Mouse (Mus musculus) stomach, embryonic 15.5 days (tissue): Measurements from ENCODE around the gene Tmf1. TPM values are rescaled to one million over a fixed set of nuclear protein-coding genes. Genes with fewer than 3 reads are reported as not detected.
A peak's percentile ranks its signal among the peaks of the same experiment; 100 is the strongest.

Experiments used
- ATAC-seq: fragments of 200-750 bp; cut with Nextera tagmentation; 2 replicates; pipeline ENCODE4 v1.8.0; 2017; ENCODE audit warnings: low read depth, moderate number of reproducible peaks, moderate TSS enrichment; ENCODE audit not compliant: insufficient read depth, low FRiP score
- H3K27ac ChIP-seq: fragments of 300-500 bp; sonication (generic); 2 replicates; pipeline ENCODE4 v1.5.1; 2015; ENCODE audit warnings: mild to moderate bottlenecking, inconsistent platforms
- H3K27me3 ChIP-seq: fragments of 300-500 bp; sonication (generic); replicated peaks from 2 replicates; pipeline ENCODE4 v1.6.1; 2015; ENCODE audit warnings: inconsistent platforms
- H3K36me3 ChIP-seq: fragments of 300-500 bp; sonication (generic); 2 replicates; pipeline ENCODE4 v1.6.1; 2015; ENCODE audit warnings: inconsistent platforms
- H3K4me1 ChIP-seq: fragments of 300-500 bp; sonication (generic); 2 replicates; pipeline ENCODE4 v1.6.1; 2015; ENCODE audit warnings: inconsistent platforms
- H3K4me2 ChIP-seq: fragments of 300-500 bp; sonication (generic); 2 replicates; pipeline ENCODE4 v1.6.1; 2015; ENCODE audit warnings: mild to moderate bottlenecking, inconsistent platforms
- H3K4me3 ChIP-seq: fragments of 300-500 bp; sonication (generic); replicated peaks from 2 replicates; pipeline ENCODE4 v1.5.1; 2015; ENCODE audit warnings: inconsistent platforms
- H3K9ac ChIP-seq: fragments of 300-500 bp; sonication (generic); 2 replicates; pipeline ENCODE4 v1.6.1; 2015; ENCODE audit warnings: inconsistent platforms
- H3K9me3 ChIP-seq: fragments of 300-500 bp; sonication (generic); 2 replicates; pipeline ENCODE4 v1.6.1; 2016; ENCODE audit warnings: inconsistent platforms
- WGBS: fragments of 180-500 bp; shearing (Covaris S2); methylation state at CpG from one replicate; pipeline ENCODE4 v1.1.7; 2015; 5-methylcytosine and 5-hydroxymethylcytosine counted together
- polyA plus RNA-seq: library from polyadenylated mRNA; unstranded; fragments of >200 nt; fragmentation: Nextera tagmentation; extraction: Ambion mirVana; gene quantifications from 2 replicates; pipeline ENCODE4 v1.2.1, GENCODE M21; 2015

Tmf1 gene
- polyA plus RNA-seq, 1 experiment from 2014 or later, result 36.1 TPM

GRCm38 (mm10) chr6:97131808-97132207 is 47.1 kb downstream of the Tmf1 start:
- WGBS, result 47% methylated on average over 4 of the region's 4 CpGs
- Histone ChIP-seq H3K27ac (no peak overlapping the region), H3K4me1 (no peaks in the 10 kb centered on the region), H3K4me3 (no peak overlapping the region), H3K27me3 (no peaks in the 10 kb centered on the region), H3K9me3 (no peaks in the 10 kb centered on the region), H3K36me3 (0 out of 2 replicates have a peak, but pooled peaks cover 3% of the 10 kb centered on the region), H3K9ac (no peak overlapping the region), H3K4me2 (no peak overlapping the region)
- no peak for ATAC-seq

- H3K27ac ChIP-seq, result no peak overlapping the region
- H3K9ac ChIP-seq, result no peak overlapping the region
- H3K36me3 ChIP-seq, result 0 out of 2 replicates have a peak, but pooled peaks cover 3% of the 10 kb centered on the region
- H3K4me2 ChIP-seq, result no peak overlapping the region
- H3K9me3 ChIP-seq, result no peaks in the 10 kb centered on the region
- 71% methylated on average over 5 of the region's 5 CpGs for WGBS
- no peaks in the 10 kb centered on the region for H3K4me1 ChIP-seq
- H3K4me3 ChIP-seq, result no peak overlapping the region
- H3K27me3 ChIP-seq, result no peaks in the 10 kb centered on the region
- ATAC-seq, result no peak
Measured at GRCm38 (mm10) chr6:97130979-97131378, 47.9 kb downstream of the Tmf1 start.

- Histone ChIP-seq H3K27ac (no peak overlapping the region), H3K9ac (no peak overlapping the region), H3K4me3 (no peak overlapping the region), H3K27me3 (no peaks in the 10 kb centered on the region), H3K4me1 (no peaks in the 10 kb centered on the region), H3K36me3 (no peaks in the 10 kb centered on the region), H3K9me3 (no peaks in the 10 kb centered on the region), H3K4me2 (no peak overlapping the region)
- 50% methylated on average over 10 of the region's 10 CpGs for WGBS
- ATAC-seq, result no peak
Measured at GRCm38 (mm10) chr6:97124336-97125010, 54.4 kb downstream of the Tmf1 start.

- H3K9ac ChIP-seq, result no peak overlapping the region
- no peak overlapping the region for H3K27ac ChIP-seq
- H3K4me2 ChIP-seq, result no peak overlapping the region
- no peaks in the 10 kb centered on the region; the same call in 1 of the 2 replicates for H3K36me3 ChIP-seq
- WGBS, result 67% methylated on average over 4 of the region's 4 CpGs
- no peak for ATAC-seq
- no peak overlapping the region for H3K4me3 ChIP-seq
- no peaks in the 10 kb centered on the region for H3K4me1 ChIP-seq
- H3K9me3 ChIP-seq, result no peaks in the 10 kb centered on the region
- no peaks in the 10 kb centered on the region for H3K27me3 ChIP-seq
Measured at GRCm38 (mm10) chr6:97120922-97121321, 58.0 kb downstream of the Tmf1 start.

- no peak for ATAC-seq
- Histone ChIP-seq H3K27me3 (no peaks in the 10 kb centered on the region), H3K27ac (no peak overlapping the region), H3K4me2 (no peak overlapping the region), H3K4me1 (no peaks in the 10 kb centered on the region), H3K36me3 (peaks cover 4% of the 10 kb centered on the region; the same call in 1 of the 2 replicates), H3K4me3 (no peak overlapping the region), H3K9me3 (no peaks in the 10 kb centered on the region), H3K9ac (no peak overlapping the region)
- 86% methylated on average over 3 of the region's 3 CpGs for WGBS
Measured at GRCm38 (mm10) chr6:97118327-97118726, 60.6 kb downstream of the Tmf1 start.

- WGBS, result 79% methylated on average over 5 of the region's 5 CpGs
- no peak overlapping the region for H3K4me2 ChIP-seq
- no peak overlapping the region for H3K4me3 ChIP-seq
- no peaks in the 10 kb centered on the region for H3K9me3 ChIP-seq
- H3K27ac ChIP-seq, result no peak overlapping the region
- H3K27me3 ChIP-seq, result no peaks in the 10 kb centered on the region
- no peaks in the 10 kb centered on the region for H3K4me1 ChIP-seq
- H3K36me3 ChIP-seq, result peaks cover 4% of the 10 kb centered on the region; the same call in 1 of the 2 replicates
- H3K9ac ChIP-seq, result no peak overlapping the region
- ATAC-seq, result no peak
Measured at GRCm38 (mm10) chr6:97116896-97117295, 62.0 kb downstream of the Tmf1 start.

- Histone ChIP-seq H3K4me1 (no peaks in the 10 kb centered on the region), H3K36me3 (peaks cover 4% of the 10 kb centered on the region; the same call in 1 of the 2 replicates), H3K4me3 (no peak overlapping the region), H3K27me3 (no peaks in the 10 kb centered on the region), H3K27ac (no peak overlapping the region), H3K4me2 (no peak overlapping the region), H3K9me3 (no peaks in the 10 kb centered on the region), H3K9ac (no peak overlapping the region)
- WGBS, result 62% methylated on average over 3 of the region's 3 CpGs
- ATAC-seq, result no peak
Measured at GRCm38 (mm10) chr6:97114821-97115220, 64.1 kb downstream of the Tmf1 start.

GRCm38 (mm10) chr6:97112177-97112576 is 66.7 kb downstream of the Tmf1 start:
- Histone ChIP-seq H3K27me3 (no peaks in the 10 kb centered on the region), H3K9ac (no peak overlapping the region), H3K4me2 (no peak overlapping the region), H3K36me3 (peaks cover 4% of the 10 kb centered on the region; the same call in 1 of the 2 replicates), H3K4me3 (no peak overlapping the region), H3K27ac (no peak overlapping the region), H3K9me3 (no peaks in the 10 kb centered on the region), H3K4me1 (no peaks in the 10 kb centered on the region)
- ATAC-seq, result no peak
- WGBS, result 96% methylated on average over 8 of the region's 8 CpGs

GRCm38 (mm10) chr6:97106777-97107176 is 72.1 kb downstream of the Tmf1 start:
- no peaks in the 10 kb centered on the region for H3K9me3 ChIP-seq
- H3K9ac ChIP-seq, result no peak overlapping the region
- H3K4me1 ChIP-seq, result no peaks in the 10 kb centered on the region
- H3K36me3 ChIP-seq, result no peaks in the 10 kb centered on the region; the same call in 1 of the 2 replicates
- WGBS, result 23% methylated on average over 2 of the region's 2 CpGs
- H3K27ac ChIP-seq, result no peak overlapping the region
- no peak overlapping the region for H3K4me2 ChIP-seq
- H3K27me3 ChIP-seq, result no peaks in the 10 kb centered on the region
- no peak overlapping the region for H3K4me3 ChIP-seq
- 0 out of 2 replicates have a peak, but pooled peaks have one; percentile 35 for ATAC-seq

- no peak for ATAC-seq
- no peak overlapping the region for H3K9ac ChIP-seq
- H3K4me3 ChIP-seq, result no peak overlapping the region
- no peaks in the 10 kb centered on the region for H3K27me3 ChIP-seq
- 79% methylated on average over 8 of the region's 8 CpGs for WGBS
- no peak overlapping the region for H3K27ac ChIP-seq
- no peaks in the 10 kb centered on the region for H3K36me3 ChIP-seq
- no peaks in the 10 kb centered on the region for H3K9me3 ChIP-seq
- no peak overlapping the region for H3K4me2 ChIP-seq
- H3K4me1 ChIP-seq, result no peaks in the 10 kb centered on the region
Measured at GRCm38 (mm10) chr6:97106106-97106505, 72.8 kb downstream of the Tmf1 start.

- H3K36me3 ChIP-seq, result no peaks in the 10 kb centered on the region
- no peak overlapping the region for H3K27ac ChIP-seq
- ATAC-seq, result peak; percentile 53; the same call in 1 of the 2 replicates
- 66% methylated on average over 7 of the region's 7 CpGs for WGBS
- no peak overlapping the region for H3K4me2 ChIP-seq
- no peak overlapping the region for H3K4me3 ChIP-seq
- H3K9ac ChIP-seq, result no peak overlapping the region
- no peaks in the 10 kb centered on the region for H3K27me3 ChIP-seq
- H3K9me3 ChIP-seq, result no peaks in the 10 kb centered on the region
- H3K4me1 ChIP-seq, result no peaks in the 10 kb centered on the region
Measured at GRCm38 (mm10) chr6:97104264-97104852, 74.6 kb downstream of the Tmf1 start.
